In the genomic region with DNA sequence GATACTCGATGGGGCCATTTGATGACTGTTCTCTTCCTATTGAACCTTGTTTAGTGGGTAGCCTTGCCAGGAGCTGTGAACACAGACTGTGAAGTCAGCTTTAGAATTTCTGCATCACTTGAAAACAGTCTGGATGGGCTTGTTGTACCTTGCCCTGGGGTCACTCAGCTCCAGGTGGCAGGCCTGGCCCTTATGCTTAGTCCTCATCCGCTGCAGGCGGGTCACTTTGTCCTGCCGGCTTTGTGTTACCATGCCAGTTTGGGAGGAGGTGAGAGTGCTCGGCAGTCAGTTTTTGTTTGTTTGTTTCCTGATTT, we compare ENCODE assay signal across 8 mouse cellular contexts. TPM values are rescaled to one million over a fixed set of nuclear protein-coding genes. Genes with fewer than 3 reads are reported as not detected.
DNase-seq lines count a peak whose midpoint lies in the region; ATAC-seq and TF ChIP-seq lines count a peak whose summit lies in the region.

No protein-coding gene starts in this region.

- H3K4me1 ChIP-seq in heart, embryonic 13.5 days: peaks cover 41% of the 10 kb centered on the region
- peaks cover 10% of the 10 kb centered on the region for H3K4me1 ChIP-seq in brown adipose tissue, adult 24 weeks (ENCODE audit: control insufficient read depth, insufficient read depth, insufficient read length, low read length)
- peaks cover 28% of the 10 kb centered on the region for H3K4me1 ChIP-seq in kidney, adult 2 months (ENCODE audit: control insufficient read depth, insufficient read depth, low read length)
- peaks cover 7% of the 10 kb centered on the region; the same call in 1 of the 2 replicates for H3K4me1 ChIP-seq in midbrain, embryonic 14.5 days (ENCODE audit: control insufficient read depth, insufficient read depth, low read length)

- peaks cover 35% of the 10 kb centered on the region for H3K36me3 ChIP-seq in heart, embryonic 13.5 days
- no peaks in the 10 kb centered on the region for H3K36me3 ChIP-seq in kidney, adult 2 months (ENCODE audit: control insufficient read depth, insufficient read depth, low read length)
- no peaks in the 10 kb centered on the region for H3K36me3 ChIP-seq in midbrain, embryonic 14.5 days (ENCODE audit: control insufficient read depth, insufficient read depth, low read length)

- peak overlapping the region; percentile 88 for H3K27ac ChIP-seq in heart, embryonic 13.5 days (replicated peaks)
- H3K27ac ChIP-seq in brown adipose tissue, adult 24 weeks (replicated peaks; ENCODE audit: low read depth, low read length): 0 out of 2 replicates have a peak overlapping the region, but pooled peaks have one; percentile 59
- peak overlapping the region; percentile 99 for H3K27ac ChIP-seq in kidney, adult 2 months (ENCODE audit: insufficient read depth, low read depth, low read length)
- H3K27ac ChIP-seq in midbrain, embryonic 14.5 days (replicated peaks; ENCODE audit: low read depth, low read length): peak overlapping the region; percentile 63; the same call in 1 of the 2 replicates

- no peaks in the 10 kb centered on the region for H3K27me3 ChIP-seq in heart, embryonic 13.5 days (replicated peaks)
- H3K27me3 ChIP-seq in kidney, adult 2 months (replicated peaks; ENCODE audit: control insufficient read depth, insufficient read depth, low read length): no peaks in the 10 kb centered on the region
- H3K27me3 ChIP-seq in midbrain, embryonic 14.5 days (ENCODE audit: control insufficient read depth, insufficient read depth, low read length): no peaks in the 10 kb centered on the region

- DNase-seq in heart, adult 11 months: no peak
- peak; percentile 82 for DNase-seq in kidney, adult 2 months
- no peak for DNase-seq in midbrain, embryonic 14.5 days
- no peak for DNase-seq in layer of hippocampus, adult 9-10 months (ENCODE audit: low spot score)
- DNase-seq in thymus, postnatal 14 days: no peak

- H3K4me3 ChIP-seq in heart, embryonic 13.5 days: peak overlapping the region; percentile 71
- peak overlapping the region; percentile 74 for H3K4me3 ChIP-seq in brown adipose tissue, adult 24 weeks (ENCODE audit: insufficient read depth, low read depth, low read length)
- peak overlapping the region; percentile 92 for H3K4me3 ChIP-seq in kidney, adult 2 months (ENCODE audit: insufficient read depth, low read depth, low read length)
- peak overlapping the region; percentile 54 for H3K4me3 ChIP-seq in midbrain, embryonic 14.5 days (replicated peaks; ENCODE audit: low read depth, low read length)

- peak overlapping the region; percentile 88 for H3K9ac ChIP-seq in heart, embryonic 13.5 days
- H3K9ac ChIP-seq in midbrain, embryonic 14.5 days (replicated peaks; ENCODE audit: low read length): peak overlapping the region; percentile 65; the same call in 1 of the 2 replicates

- TF ChIP-seq CTCF in kidney, adult 2 months (conservative IDR thresholded peaks at IDR 0.05; ENCODE audit: insufficient read depth, insufficient read length, low read depth, low read length): no peak

- WGBS in heart, embryonic 13.5 days: 34% methylated on average over 5 of the region's 5 CpGs
- WGBS in kidney, adult 2 months: 14% methylated on average over 5 of the region's 5 CpGs
- WGBS in midbrain, embryonic 14.5 days: 23% methylated on average over 5 of the region's 5 CpGs

- H3K9me3 ChIP-seq in heart, embryonic 13.5 days: no peaks in the 10 kb centered on the region
- H3K9me3 ChIP-seq in midbrain, embryonic 14.5 days (ENCODE audit: control insufficient read depth, low read length): no peaks in the 10 kb centered on the region

- ATAC-seq in heart, embryonic 13.5 days (ENCODE audit: extremely low read depth, insufficient number of reproducible peaks, low FRiP score, low TSS enrichment): no peak
- no peak for ATAC-seq in midbrain, embryonic 14.5 days (ENCODE audit: low FRiP score, low TSS enrichment)
- ATAC-seq in inflammation-experienced regulatory T-cells, adult 6 months: no peak

- no peak for TF ChIP-seq POLR2A in kidney, adult 2 months (IDR thresholded peaks at IDR 0.05; ENCODE audit: low read depth, low read length)

- peak overlapping the region; percentile 71 for H3K4me2 ChIP-seq in heart, embryonic 13.5 days
- H3K4me2 ChIP-seq in midbrain, embryonic 14.5 days (ENCODE audit: low read length): peak overlapping the region; percentile 90

RNA-seq across cellular contexts. Expression of a gene that starts 0.7 kb away (rescaled TPM):
- 84.9 and 99.1 TPM in 2 replicates for polyA plus RNA-seq in heart, embryonic 13.5 days (2015; fragmentation: Nextera tagmentation; extraction: Ambion mirVana)
- polyA plus RNA-seq in brown adipose tissue, adult 24 weeks (2012; ENCODE audit: insufficient read depth, insufficient read length, missing spikeins): 50.3 and 55.8 TPM in 2 replicates
- polyA plus RNA-seq in kidney, adult 2 months (2012; rRNA removed): 334 and 342 TPM in 2 replicates
- polyA plus RNA-seq in midbrain, embryonic 14.5 days (2014; fragmentation: Nextera tagmentation; extraction: Ambion mirVana): 18.2 and 20.7 TPM in 2 replicates
- polyA plus RNA-seq in inflammation-experienced regulatory T-cells, adult 6 months (2017; shearing (Covaris generic)): 10 to 100 TPM; 14.2 to 25.0 (median 24.0) TPM

RNA-seq across cellular contexts. Expression of a gene that starts 30.3 kb away (rescaled TPM):
- polyA plus RNA-seq in heart, embryonic 13.5 days (2015; fragmentation: Nextera tagmentation; extraction: Ambion mirVana): 14.9 and 15.4 TPM in 2 replicates
- 4.0 and 5.0 TPM in 2 replicates for polyA plus RNA-seq in brown adipose tissue, adult 24 weeks (2012; ENCODE audit: insufficient read depth, insufficient read length, missing spikeins)
- polyA plus RNA-seq in kidney, adult 2 months (2012; rRNA removed): 11.8 and 12.8 TPM in 2 replicates
- polyA plus RNA-seq in midbrain, embryonic 14.5 days (2014; fragmentation: Nextera tagmentation; extraction: Ambion mirVana): 45.7 and 55.5 TPM in 2 replicates
- 1 to 10 TPM; 7.5 to 9.2 (median 8.5) TPM for polyA plus RNA-seq in inflammation-experienced regulatory T-cells, adult 6 months (2017; shearing (Covaris generic))

RNA-seq across cellular contexts. Expression of a gene that starts 36.5 kb away (rescaled TPM):
- polyA plus RNA-seq in heart, embryonic 13.5 days (2015; fragmentation: Nextera tagmentation; extraction: Ambion mirVana): 59.8 and 60.3 TPM in 2 replicates
- 8.6 and 10.1 TPM in 2 replicates for polyA plus RNA-seq in brown adipose tissue, adult 24 weeks (2012; ENCODE audit: insufficient read depth, insufficient read length, missing spikeins)
- polyA plus RNA-seq in kidney, adult 2 months (2012; rRNA removed): 6.2 and 7.8 TPM in 2 replicates
- 33.3 and 39.6 TPM in 2 replicates for polyA plus RNA-seq in midbrain, embryonic 14.5 days (2014; fragmentation: Nextera tagmentation; extraction: Ambion mirVana)
- polyA plus RNA-seq in inflammation-experienced regulatory T-cells, adult 6 months (2017; shearing (Covaris generic)): 10 to 100 TPM; 39.3 to 50.3 (median 44.6) TPM
